Mouse (Mus musculus) left cerebral cortex, adult 9 months (tissue): ENCODE results near the gene Dock11.

Experiments
- DNase-seq, 2 experiments: peaks; one replicate each; pipeline ENCODE4 v3.0.0; 2022; ENCODE audit warnings: low spot score in 2 of 2

The Dock11 gene

DNA sequence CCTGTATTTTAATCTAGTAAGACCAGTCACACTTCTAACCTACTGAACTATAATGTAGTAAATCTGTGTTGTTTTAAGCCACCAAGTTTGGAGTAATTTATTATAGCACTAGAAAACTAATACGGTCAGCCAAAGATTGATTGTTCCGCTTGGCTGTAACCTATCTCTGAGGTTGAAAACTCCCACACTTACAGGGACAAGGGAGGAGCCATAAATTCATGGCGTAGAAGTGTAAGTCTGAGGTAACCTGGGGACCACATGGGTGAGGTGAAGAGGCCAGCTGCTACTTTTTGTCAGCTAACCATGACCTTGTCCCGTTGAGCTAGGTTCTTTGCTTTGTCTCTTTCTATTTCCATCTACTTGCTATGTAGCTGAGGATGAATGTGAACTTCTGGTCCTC is 61.5 kb downstream of the Dock11 start:
- no peak for DNase-seq

GRCm38 (mm10) chrX:35951945-35952344 is 63.3 kb downstream of the Dock11 start:
- no peak for DNase-seq

- DNase-seq: no peak
Measured at GRCm38 (mm10) chrX:35952521-35953095, 64.0 kb downstream of the Dock11 start.

GRCm38 (mm10) chrX:35956236-35956635 is 67.6 kb downstream of the Dock11 start:
- no peak for DNase-seq

DNA sequence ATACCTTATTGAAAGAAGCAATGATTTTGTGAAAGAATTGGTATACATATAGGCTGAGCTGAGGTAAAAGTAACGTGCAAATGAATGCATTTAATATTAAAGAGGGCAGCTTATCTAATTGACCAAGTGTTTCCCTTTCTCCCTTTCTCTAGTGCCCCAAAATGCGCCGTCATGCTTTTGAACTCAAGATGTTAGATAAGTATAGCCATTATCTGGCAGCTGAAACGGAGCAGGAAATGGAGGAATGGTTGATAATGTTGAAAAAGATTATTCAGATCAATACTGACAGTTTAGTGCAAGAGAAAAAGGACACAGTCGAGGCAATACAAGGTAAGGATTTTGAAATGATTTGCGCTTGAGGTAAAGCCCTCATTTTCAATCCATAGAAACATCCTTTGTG is 74.5 kb downstream of the Dock11 start:
- DNase-seq: no peak

DNA sequence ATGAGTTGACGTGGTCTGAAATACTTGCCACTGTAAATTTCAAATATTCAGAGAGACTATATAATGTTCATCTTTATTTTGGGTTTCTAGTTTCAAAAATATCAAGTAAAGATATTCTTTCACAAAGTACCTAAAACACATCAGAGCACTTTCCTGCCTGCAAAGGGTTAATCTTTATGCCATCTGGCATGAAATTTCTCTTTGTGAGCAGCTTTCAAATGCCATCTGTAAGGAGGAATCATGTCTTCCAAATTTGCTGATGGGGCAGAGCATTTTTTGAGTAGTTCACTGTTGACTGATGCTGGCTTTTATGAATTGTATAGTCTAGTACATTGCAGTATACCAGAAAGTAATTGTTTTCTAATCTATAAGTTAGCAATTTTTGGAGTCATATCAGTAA is 80.6 kb downstream of the Dock11 start:
- no peak for DNase-seq

GRCm38 (mm10) chrX:35976657-35977056 is 88.0 kb downstream of the Dock11 start:
- no peak for DNase-seq

DNA sequence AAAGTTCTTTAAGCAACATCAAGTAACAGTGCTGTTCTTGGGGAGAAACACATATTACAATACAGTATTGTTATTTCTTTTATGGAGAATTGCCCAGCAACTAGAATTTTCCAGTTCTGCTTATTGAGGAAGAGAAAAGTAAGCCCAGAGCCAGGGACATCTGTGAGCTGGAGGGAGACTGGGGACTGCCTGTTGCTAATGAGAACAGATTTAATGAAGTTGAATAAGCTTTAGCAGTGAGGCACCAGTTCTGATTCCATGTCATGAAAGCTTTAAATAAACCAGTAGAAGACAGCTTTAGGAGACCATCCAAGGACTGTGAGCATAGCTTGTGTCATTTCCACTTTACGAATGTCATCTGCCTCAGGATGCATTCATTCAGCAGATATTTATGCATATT is 99.3 kb downstream of the Dock11 start:
- no peak for DNase-seq

- no peak for DNase-seq
Measured at GRCm38 (mm10) chrX:35990508-35991095, 102.0 kb downstream of the Dock11 start.

GRCm38 (mm10) chrX:35994226-35994625 is 105.6 kb downstream of the Dock11 start:
- DNase-seq: no peak

- peak in 1 of 2 experiments; percentile 13 for DNase-seq
Measured at GRCm38 (mm10) chrX:35997004-35997403, 108.4 kb downstream of the Dock11 start.

GRCm38 (mm10) chrX:35997793-35998419 is 109.3 kb downstream of the Dock11 start:
- DNase-seq: no peak

GRCm38 (mm10) chrX:36025651-36026050 is 137.0 kb downstream of the Dock11 start:
- no peak for DNase-seq

GRCm38 (mm10) chrX:36031113-36031512 is 142.5 kb downstream of the Dock11 start:
- no peak for DNase-seq

DNA sequence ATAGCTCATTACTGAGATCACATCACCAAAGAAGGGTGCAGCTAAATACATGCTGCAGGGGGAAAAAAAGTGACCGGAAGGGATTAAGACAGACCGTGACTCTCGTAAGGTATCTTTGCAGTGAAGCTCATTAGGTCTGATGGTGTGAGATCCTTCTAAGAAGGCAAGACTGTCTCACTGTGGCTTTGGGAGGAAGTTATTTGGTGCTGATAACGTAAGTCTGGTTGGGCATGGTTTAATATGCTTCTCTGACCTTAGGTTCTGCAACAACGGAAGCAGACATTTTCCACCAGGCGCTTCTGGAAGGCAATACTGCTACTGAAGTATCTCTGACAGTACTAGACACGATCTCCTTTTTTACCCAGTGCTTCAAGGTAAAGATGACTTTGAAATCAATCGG is 145.4 kb downstream of the Dock11 start:
- DNase-seq: no peak

DNA sequence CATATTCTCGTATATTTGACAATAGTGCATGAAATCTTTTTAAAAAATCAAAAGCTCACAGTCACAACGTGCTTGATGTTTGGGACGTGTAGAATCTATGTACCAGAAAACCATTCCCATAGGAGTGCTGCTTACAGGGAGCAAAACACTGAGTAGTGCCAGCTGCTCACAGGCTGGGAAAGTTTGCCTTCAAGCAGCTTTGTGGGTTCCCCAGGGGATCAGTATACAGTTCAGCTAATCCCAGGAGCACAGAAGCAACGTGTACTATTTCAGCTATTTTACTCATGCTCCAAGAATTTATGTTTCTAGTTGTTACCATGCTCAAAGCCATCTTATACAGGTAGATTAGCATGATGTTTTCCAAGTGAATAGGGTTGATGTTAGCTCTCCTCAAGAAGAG is 157.1 kb downstream of the Dock11 start:
- no peak for DNase-seq

- peak; percentile 1 to 11 for DNase-seq
Measured at GRCm38 (mm10) chrX:36047451-36047850, 158.8 kb downstream of the Dock11 start.

DNA sequence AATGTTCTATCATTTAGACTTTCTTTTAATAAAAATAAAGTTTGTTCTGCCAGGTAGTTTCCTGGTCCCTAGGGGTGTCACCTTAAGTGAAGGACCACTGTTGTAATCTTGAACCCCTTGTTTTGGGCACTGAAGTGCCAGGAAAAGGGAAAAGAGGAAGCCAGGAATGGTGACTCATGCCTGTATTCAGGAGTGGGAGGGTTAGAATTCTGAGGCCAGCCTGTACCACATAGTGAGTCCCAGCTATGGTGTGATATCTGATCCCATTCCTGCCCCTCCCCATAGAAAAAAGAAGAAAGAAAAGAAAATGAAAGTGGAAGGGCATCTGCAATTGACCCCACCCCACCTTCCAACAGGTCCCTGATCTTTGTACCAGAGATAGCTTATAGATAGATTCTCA is 161.7 kb downstream of the Dock11 start:
- DNase-seq: no peak

GRCm38 (mm10) chrX:36073997-36074396 is 185.4 kb downstream of the Dock11 start:
- DNase-seq: no peak

DNA sequence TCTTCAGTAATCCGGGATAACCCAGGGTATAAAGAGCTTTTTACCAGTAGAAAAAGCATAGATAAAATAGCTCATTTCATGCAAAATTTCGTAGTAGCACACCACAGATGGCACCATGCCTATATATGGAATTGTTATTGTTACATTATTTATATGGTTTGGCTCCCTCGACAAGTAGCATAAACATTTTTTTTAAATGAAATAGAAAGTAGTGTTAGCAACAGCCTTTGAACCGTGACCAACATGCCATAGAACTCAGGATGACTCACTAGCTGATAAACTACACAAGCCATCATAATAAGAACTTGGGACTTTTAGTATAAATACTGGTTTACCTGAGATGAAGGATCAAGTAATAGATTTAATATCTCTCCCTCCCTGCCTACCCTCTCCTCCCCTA is 188.5 kb downstream of the Dock11 start:
- no peak for DNase-seq

DNA sequence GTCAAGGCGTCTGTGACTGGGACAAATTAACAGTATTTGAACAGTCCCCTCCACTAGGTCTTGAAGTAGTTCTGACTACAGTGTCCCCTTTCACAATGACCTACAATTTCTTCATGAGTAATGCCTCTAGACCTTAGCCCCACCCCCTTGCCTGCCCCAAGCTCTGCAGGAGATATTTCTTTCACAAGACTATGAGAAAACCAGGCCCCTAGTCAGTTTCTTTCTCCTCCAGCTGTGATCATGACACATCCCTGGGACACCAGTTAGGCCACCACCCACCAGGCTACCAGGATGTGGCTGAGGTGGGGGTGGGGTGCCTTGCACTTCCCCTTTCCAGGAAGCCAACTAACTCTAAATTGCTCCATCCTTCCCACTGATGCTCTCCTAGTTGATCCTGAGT is 194.3 kb downstream of the Dock11 start:
- DNase-seq: peak in 1 of 2 experiments; percentile 4

DNA sequence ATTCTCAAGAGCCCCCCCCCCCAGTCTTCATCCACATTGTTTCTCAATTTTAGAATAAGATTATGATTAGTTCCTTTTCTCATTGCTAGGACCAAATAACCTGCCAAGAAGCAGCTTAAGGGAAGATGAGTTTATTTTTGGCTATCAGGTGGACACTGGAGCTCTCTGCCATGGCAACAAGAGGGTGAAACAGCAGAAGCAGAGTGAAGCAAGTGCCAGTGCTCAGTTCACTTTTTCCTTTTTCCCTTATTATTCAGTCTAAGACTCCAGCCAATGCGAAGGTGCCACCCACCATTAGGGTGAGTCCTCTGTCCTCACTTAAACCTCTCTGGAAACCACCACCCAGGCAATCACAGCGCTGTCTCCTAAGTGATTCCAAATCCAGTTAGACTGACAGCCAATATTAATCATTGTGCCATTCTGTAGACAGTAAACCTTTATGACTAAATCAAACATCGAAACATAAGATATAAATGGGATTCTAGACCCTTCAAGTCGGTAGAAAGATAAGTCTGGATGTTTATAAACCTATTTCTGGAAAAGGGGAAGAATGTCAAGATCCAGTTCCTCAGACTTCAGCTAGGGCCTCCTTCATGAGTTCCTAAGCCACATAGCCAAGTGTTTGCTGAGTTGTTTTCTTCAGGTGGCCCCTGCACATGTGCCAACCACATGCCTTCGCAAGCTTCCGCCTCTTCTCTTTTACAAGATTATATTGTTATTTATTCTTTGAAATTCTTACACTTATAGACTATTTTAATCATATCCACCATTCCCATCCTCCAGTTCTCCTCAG is 200.0 kb downstream of the Dock11 start:
- DNase-seq: no peak

DNA sequence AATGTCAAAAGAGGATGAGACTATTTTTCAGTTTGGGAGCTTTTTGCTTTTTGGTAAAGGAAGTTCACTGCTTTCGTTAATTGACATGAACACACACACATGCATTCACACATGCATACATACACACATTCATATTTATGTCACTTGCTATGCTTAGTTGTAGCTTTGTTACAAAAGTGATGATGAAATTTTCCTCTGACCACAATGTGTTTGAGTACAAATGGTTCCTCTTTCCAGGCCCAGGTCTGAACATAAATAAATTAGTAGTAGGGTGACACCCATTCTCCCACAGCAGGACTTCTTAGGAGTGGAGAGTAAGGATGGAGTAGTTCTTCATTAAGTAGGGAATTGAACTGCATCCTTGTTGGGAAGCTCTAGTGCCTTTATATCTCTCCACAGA is 212.3 kb downstream of the Dock11 start:
- no peak for DNase-seq
